Mouse (Mus musculus): ENCODE results near the gene Dbi.

The Dbi gene

DNA sequence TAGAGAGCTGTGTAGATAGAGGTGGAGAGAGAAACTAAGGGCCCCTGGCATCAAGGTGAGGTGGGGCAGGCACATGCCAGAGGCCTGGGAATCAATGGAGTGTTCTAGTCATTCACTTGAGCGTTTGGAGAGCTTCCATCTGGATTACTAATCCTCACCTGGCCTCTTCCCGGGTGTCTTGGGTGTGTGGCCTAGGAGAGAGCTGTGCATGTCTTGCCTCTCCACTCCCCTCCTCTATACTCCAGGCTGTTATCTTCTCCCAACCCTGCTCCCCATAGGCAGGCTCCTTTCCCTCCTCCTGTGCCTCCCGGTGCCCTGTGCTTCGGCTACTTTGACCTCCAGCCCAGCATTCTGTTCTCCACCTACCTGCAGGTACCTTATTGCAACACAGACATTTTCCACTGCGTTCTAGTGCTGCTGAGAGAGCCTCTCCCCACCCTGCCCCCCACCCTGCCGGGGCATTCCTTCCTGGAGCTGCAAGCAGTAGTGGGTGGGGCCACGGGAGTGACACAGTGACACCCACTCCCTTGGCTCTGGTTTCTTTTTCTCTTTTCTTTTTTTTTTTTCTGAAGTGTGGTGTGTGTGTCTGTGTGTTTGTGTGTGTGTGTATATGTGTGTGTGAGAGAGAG lies 37.8 kb downstream of the Dbi start:
- DNase-seq = peak; percentile 47 to 82

GRCm38 (mm10) chr1:120080632-120081031 lies 40.2 kb downstream of the Dbi start:
- DNase-seq = no peak

DNA sequence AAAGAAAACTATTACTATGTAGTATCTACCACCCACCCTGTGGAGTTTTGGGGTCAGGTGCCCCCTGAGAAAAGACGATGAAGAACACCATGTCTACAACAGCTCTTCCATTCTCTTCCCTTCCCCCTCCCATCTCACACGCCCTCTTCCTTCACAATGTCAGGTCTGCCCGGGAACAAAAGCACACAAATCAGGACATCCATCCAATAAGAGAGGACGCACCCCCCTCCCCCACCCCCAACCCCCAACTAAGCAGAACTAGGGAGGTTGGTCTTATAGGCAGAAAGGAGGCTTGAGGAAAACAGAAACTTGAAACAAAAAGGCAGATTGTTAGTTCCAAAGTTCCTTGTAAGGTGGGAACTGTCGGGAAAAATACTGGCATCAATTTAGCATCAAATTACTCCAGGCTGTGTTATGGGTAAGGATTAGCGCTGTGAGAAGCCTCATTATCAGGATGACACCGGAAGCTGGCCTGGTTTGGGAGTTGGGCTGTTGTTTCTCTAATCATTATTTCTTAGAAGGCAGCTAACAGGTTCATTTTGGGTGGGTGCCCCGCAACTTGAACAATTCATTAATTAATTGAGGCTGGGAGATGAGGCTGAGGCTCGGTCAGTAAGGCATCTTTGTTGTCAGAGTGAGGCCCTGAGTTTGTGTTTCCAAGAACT lies 43.0 kb downstream of the Dbi start:
- no peak for DNase-seq

DNA sequence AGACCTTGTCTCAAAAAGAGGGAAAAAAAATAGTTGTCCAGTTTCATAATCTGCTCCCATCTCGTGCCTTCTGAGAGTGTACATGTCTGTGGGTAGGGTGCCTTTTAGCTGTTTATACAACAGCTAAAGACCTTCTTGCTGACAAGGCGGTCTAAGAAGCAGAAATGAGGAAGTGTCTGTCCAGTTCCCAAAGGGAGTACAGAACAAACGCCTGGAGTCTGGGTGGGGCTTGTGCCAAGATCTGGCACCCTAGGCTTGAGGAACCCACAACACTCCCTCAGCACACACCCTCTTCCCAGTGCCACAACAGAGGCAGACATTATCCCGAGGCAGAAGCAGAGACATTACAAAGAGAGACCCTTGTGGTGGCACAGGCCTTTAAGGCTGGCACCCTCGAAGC lies 45.4 kb downstream of the Dbi start:
- DNase-seq = no peak

GRCm38 (mm10) chr1:120074931-120075330 lies 45.9 kb downstream of the Dbi start:
- DNase-seq = peak; percentile 76 to 79

GRCm38 (mm10) chr1:120074307-120074702 lies 46.6 kb downstream of the Dbi start:
- no peak for DNase-seq

- DNase-seq = peak; percentile 92 to 97
These were observed 47.2 kb downstream of the Dbi start, which contains the start of gene Tmem37 for GRCm38 (mm10) chr1:120073519-120074306. TSS of gene Tmem37 (minus strand) at chr1:120074074.

GRCm38 (mm10) chr1:120072900-120073299 lies 48.0 kb downstream of the Dbi start:
- DNase-seq = peak; percentile 96 to 97

DNA sequence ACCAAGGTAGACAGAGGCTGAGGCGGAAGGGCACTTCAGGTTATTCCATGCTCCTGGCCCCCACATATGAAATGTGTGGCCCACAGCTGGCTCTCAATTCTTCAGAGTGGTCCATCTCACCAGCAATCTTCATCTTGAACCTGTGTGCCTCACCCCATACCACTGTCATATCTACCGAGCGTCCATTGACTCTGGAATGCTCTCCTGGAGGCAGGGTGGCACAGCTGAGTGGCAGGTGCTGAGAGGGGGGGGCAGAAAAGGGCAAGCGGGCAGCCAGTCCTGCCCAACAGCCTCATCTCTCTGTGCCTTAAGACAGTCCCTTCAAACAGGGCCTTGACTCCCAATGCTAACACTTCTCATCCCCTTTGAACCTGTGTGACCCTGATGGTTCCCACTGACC lies 49.7 kb downstream of the Dbi start:
- DNase-seq = no peak

DNA sequence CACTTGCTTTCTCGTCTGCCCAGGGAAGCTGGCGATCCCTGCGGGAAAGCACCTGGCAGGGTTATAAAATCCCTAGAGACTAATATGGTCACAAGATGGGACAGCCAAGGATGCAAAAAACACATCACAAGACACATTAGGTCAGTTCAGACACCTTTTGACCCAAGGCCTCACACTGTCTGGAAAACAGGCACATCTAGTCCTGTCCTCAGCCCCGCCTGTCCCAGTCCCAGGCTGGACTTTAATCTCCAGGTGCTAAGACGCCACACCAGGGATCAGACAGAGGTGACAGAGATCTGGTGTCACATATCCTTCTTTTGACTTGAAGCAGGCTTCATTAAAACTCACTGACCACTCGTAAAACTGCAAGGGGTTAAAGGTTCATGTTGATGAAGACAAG lies 50.7 kb downstream of the Dbi start:
- peak; percentile 43 to 84 for DNase-seq

DNA sequence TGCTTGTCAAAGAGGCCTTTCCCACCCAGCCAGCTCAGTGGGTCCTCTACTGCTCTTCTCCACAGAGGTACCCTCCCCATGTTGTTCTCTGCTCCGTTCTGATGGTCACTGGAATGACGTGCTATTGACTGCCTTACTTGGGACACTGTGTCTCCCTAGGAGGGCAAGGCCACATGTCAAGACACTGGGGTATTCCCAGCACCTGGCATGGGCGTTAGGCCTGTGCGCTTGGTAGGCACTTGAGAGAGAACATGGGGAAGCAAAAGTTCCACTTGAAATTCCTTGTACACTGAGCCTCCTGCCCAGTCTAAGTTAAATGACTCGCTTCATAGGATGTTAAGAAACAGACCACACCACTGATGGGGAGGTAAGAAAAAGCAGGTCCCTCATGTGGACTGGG lies 51.8 kb downstream of the Dbi start:
- no peak for DNase-seq

- no peak for DNase-seq
These were observed 54.3 kb downstream of the Dbi start for GRCm38 (mm10) chr1:120066625-120067024.

- peak; percentile 38 to 64 for DNase-seq
These were observed 54.7 kb downstream of the Dbi start for GRCm38 (mm10) chr1:120066159-120066558.

DNA sequence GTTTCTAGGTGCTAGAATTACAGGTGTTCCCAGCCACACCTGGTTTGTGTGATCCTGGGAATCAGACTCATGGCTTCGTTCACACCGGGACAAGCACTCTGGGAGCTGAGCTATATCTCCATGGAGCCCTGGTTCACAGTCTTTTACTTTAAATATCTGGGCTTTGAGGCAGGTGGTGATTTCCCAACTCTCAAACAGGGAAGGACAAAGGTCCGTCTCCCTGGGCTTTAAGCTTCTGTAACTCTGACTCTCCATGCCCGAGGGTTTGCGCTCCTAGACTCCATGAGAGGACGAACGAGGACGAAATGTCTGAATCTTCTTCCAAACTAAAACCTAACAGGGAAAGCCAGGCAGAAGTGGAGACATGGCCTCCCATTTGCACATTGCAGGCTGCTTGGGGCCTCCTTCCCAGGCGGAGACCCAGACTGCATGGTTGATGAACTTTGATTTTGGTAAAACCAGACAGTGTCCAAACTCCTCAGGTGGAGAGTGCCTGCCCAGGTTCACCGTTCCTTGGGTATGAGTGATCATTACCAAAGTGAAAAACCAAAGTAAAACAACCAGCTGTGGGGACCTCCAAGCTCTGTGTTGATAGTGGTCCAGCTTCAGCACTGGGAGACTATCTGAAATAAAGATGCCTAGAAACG lies 56.7 kb downstream of the Dbi start:
- no peak for DNase-seq

Measured in kidney, postnatal 25 days (tissue).